Mouse (Mus musculus) E14TG2a.4 (cell line): ENCODE results near the gene Baiap2l1.

Experiments
- CTCF ChIP-seq: conservative IDR thresholded peaks from 2 replicates; pipeline ENCODE4 v1.5.1; 2014; ENCODE audit warnings: low read length
- POU5F1 ChIP-seq: IDR thresholded peaks from 2 replicates; pipeline ENCODE4 v1.6.1; 2014; ENCODE audit warnings: low read length, borderline replicate concordance

DNA sequence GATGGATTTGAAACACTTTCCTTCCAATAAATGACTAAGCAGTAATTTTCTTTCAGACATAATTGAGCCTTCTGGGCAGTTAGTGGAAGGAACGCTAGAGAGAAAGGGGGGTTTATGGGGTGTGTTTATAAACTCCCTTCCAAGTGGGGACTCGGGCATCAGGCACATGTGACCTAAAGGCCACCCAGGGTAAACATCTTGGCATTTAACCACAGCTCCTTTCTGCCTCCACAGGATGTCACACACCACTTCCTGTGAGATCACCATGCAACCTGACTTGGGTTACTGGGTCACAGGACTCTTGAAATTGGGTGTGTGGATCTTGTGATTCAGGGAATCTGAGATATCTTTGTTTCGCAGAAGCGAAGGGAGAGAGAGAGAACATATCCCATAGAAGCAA is 136.6 kb downstream of the Baiap2l1 start:
- TF ChIP-seq CTCF (no peak), POU5F1 (no peak)
